Mouse (Mus musculus) skeletal muscle tissue, adult 2 months (tissue): ENCODE results near the gene Hic1.

Experiments
- DNase-seq: peaks from one replicate; pipeline ENCODE4 v3.0.0-alpha.2; 2012; ENCODE audit warnings: low read depth, low spot score

Gene Hic1

GRCm38 (mm10) chr11:75167643-75168589 is 1.4 kb downstream of the Hic1 start:
- DNase-seq: no peak

- no peak for DNase-seq
Measured at GRCm38 (mm10) chr11:75166861-75167642, 2.3 kb downstream of the Hic1 start.

GRCm38 (mm10) chr11:75166193-75166842 is 3.0 kb downstream of the Hic1 start:
- no peak for DNase-seq

GRCm38 (mm10) chr11:75165441-75166192 is 3.7 kb downstream of the Hic1 start:
- DNase-seq: peak; percentile 75

- DNase-seq: no peak
Measured at GRCm38 (mm10) chr11:75164750-75165149, 4.6 kb downstream of the Hic1 start.

- no peak for DNase-seq
Measured at GRCm38 (mm10) chr11:75164051-75164450, 5.3 kb downstream of the Hic1 start.

- DNase-seq: no peak
Measured at GRCm38 (mm10) chr11:75163379-75163778, 5.9 kb downstream of the Hic1 start.

- no peak for DNase-seq
Measured at GRCm38 (mm10) chr11:75162591-75163080, 6.7 kb downstream of the Hic1 start.

GRCm38 (mm10) chr11:75161417-75162008 is 7.8 kb downstream of the Hic1 start:
- no peak for DNase-seq

GRCm38 (mm10) chr11:75160954-75161353 is 8.4 kb downstream of the Hic1 start:
- no peak for DNase-seq

- DNase-seq: no peak
Measured at GRCm38 (mm10) chr11:75159564-75159963, 9.8 kb downstream of the Hic1 start.

GRCm38 (mm10) chr11:75158432-75158831 is 10.9 kb downstream of the Hic1 start:
- DNase-seq: no peak

GRCm38 (mm10) chr11:75157901-75158300 is 11.4 kb downstream of the Hic1 start:
- DNase-seq: no peak

GRCm38 (mm10) chr11:75157037-75157436 is 12.3 kb downstream of the Hic1 start:
- no peak for DNase-seq

GRCm38 (mm10) chr11:75156416-75156815 is 12.9 kb downstream of the Hic1 start:
- no peak for DNase-seq

GRCm38 (mm10) chr11:75155985-75156384 is 13.3 kb downstream of the Hic1 start:
- no peak for DNase-seq

GRCm38 (mm10) chr11:75154053-75154585 is 15.2 kb downstream of the Hic1 start:
- no peak for DNase-seq

GRCm38 (mm10) chr11:75152603-75153557 is 16.4 kb downstream of the Hic1 start:
- no peak for DNase-seq

- no peak for DNase-seq
Measured at GRCm38 (mm10) chr11:75150346-75150745, 19.0 kb downstream of the Hic1 start.
